Mouse (Mus musculus): ENCODE measurements around the gene Arid3b.
A peak's percentile ranks its signal among the peaks of the same experiment; 100 is the strongest.

The Arid3b gene

DNA sequence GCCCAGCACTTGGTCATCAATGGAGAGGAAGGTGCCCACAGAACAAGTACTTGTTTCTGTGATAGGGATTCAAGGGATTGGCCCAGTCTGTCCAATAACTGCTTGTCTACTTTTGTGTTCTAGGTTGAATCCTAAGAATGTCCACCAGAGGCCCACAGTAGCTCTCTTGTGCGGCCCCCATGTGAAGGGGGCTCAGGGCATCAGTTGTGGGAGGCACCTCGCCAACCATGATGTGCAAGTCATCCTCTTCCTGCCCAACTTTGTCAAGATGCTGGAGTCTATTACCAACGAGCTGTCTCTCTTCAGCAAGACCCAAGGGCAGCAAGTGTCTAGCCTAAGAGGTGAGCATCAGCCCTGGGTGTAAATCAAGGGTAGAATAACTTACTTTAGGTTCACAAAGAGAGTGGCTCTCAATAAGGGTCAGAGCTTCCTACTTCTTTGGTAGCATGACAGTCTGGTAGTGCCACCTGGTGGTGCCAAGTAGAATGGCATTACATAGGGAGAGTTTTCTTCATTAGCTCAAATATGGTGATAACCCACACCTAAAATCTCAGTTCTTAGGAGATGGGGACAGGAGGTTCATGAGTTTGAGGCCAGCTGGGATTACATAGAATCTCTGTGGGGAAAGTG, 92.0 kb downstream of the Arid3b start:
- peak; percentile 64 for DNase-seq

All from kidney, postnatal 14 days (tissue).